Mouse (Mus musculus): Measurements from ENCODE around the gene Gm5773.
"Not testable (repeated sequence)": the region's sequence is repeated elsewhere in the genome, so short reads cannot be mapped to it uniquely, and the experiment has no call there.

The Gm5773 gene

GRCm38 (mm10) chr3:93772700-93773099, at the start of gene Gm5773:
Gm5773 (plus strand) TSS chr3:93773000.
- not testable (repeated sequence) for DNase-seq

GRCm38 (mm10) chr3:93745475-93745874, 27.3 kb upstream of the Gm5773 start:
- not testable (repeated sequence) for DNase-seq

- DNase-seq: not testable (repeated sequence)
Measured at GRCm38 (mm10) chr3:93754022-93754421, 18.8 kb upstream of the Gm5773 start.

- DNase-seq: not testable (repeated sequence)
Measured at GRCm38 (mm10) chr3:93796098-93796497, 23.3 kb downstream of the Gm5773 start, which contains the start of gene Tdpoz4. Tdpoz4 (plus strand) TSS chr3:93796398.

GRCm38 (mm10) chr3:93813341-93813740, 40.5 kb downstream of the Gm5773 start:
- not testable (repeated sequence) for DNase-seq

Measured in cerebellum, adult 18-20 months (tissue).